Mouse (Mus musculus) cerebellum, postnatal 4 days (tissue): ENCODE data around the gene Dlk2.

ENCODE experiments used
- DNase-seq, 2 experiments: peaks; one replicate each; pipeline ENCODE4 v3.0.0; 2022; ENCODE audit warnings: low spot score in 2 of 2, mixed read lengths in 1 of 2

Dlk2 gene

GRCm38 (mm10) chr17:46297364-46298219 is at the start of gene Dlk2:
TSS of gene Dlk2 (plus strand) at chr17:46297421.
- peak in 1 of 2 experiments; percentile 35 for DNase-seq

GRCm38 (mm10) chr17:46247512-46248188 is 49.6 kb upstream of the Dlk2 start, which contains the start of the genes Polr1c and Yipf3:
TSS of gene Polr1c (minus strand) at chr17:46248054.
TSS of gene Yipf3 (plus strand) at chr17:46248080.
- DNase-seq = peak; percentile 86 to 93

GRCm38 (mm10) chr17:46248189-46248522 is 49.1 kb upstream of the Dlk2 start:
- DNase-seq = no peak

GRCm38 (mm10) chr17:46251174-46251573 is 46.0 kb upstream of the Dlk2 start:
- DNase-seq = no peak

GRCm38 (mm10) chr17:46252571-46253451 is 44.4 kb upstream of the Dlk2 start:
- no peak for DNase-seq

GRCm38 (mm10) chr17:46253452-46254084 is 43.7 kb upstream of the Dlk2 start, which contains the start of gene Lrrc73:
TSS of gene Lrrc73 (plus strand) at chr17:46253531.
- peak; percentile 92 to 95 for DNase-seq

GRCm38 (mm10) chr17:46254106-46254505 is 43.1 kb upstream of the Dlk2 start:
- DNase-seq = peak in 1 of 2 experiments; percentile 50

GRCm38 (mm10) chr17:46255147-46255546 is 42.1 kb upstream of the Dlk2 start:
- DNase-seq = no peak

- no peak for DNase-seq
These were observed 38.8 kb upstream of the Dlk2 start for GRCm38 (mm10) chr17:46258279-46259053.

- no peak for DNase-seq
These were observed 37.5 kb upstream of the Dlk2 start for GRCm38 (mm10) chr17:46259675-46260074.

- no peak for DNase-seq
These were observed 35.0 kb upstream of the Dlk2 start for GRCm38 (mm10) chr17:46262201-46262694.

- no peak for DNase-seq
These were observed 31.7 kb upstream of the Dlk2 start for GRCm38 (mm10) chr17:46265502-46265901.

- DNase-seq = peak; percentile 81 to 92
These were observed 31.2 kb upstream of the Dlk2 start for GRCm38 (mm10) chr17:46265918-46266618.

GRCm38 (mm10) chr17:46266986-46267385 is 30.2 kb upstream of the Dlk2 start:
- DNase-seq = no peak

GRCm38 (mm10) chr17:46267511-46267910 is 29.7 kb upstream of the Dlk2 start:
- no peak for DNase-seq

GRCm38 (mm10) chr17:46268026-46268720 is 29.0 kb upstream of the Dlk2 start:
- no peak for DNase-seq

- DNase-seq = no peak
These were observed 27.3 kb upstream of the Dlk2 start for GRCm38 (mm10) chr17:46269771-46270534.

- DNase-seq = no peak
These were observed 25.2 kb upstream of the Dlk2 start for GRCm38 (mm10) chr17:46272058-46272457.
